Mouse (Mus musculus): ENCODE measurements at regions not wholly inside any gene's neighbourhood (a gene's known extent, or its start where the extent isn't known, plus 50 kb on each side); places are given as distances from the start of the nearest gene placed in this dataset.

DNA sequence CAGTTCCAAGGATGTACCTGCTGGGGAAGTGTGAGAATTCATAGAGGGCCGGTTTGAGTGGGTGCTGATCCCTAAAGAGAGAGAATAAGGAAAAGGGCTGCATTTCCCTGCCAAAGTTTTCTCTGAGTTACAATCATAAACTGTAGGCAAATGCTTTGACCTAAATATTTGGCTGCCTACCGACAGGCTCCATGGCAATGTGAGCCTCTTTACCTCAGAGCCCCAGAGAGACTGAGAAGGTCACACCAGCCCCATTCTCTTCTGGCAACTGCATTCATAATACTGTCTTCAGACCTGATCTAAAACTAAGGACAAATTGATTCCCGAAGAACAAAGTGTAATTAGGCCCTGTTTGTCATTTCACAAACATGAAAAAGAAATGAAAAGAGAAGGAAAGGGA lies 184.4 kb downstream of the S1pr1 start:
- TF ChIP-seq CTCF (conservative IDR thresholded peaks at IDR 0.05 in 1 of 2, IDR thresholded peaks at IDR 0.05 in 1 of 2; ENCODE audit: low read depth in 2 of 2, low read length in 2 of 2), result no peak
- TF ChIP-seq ZC3H11A (IDR thresholded peaks at IDR 0.05; ENCODE audit: low read depth, low read length), result no peak
- TF ChIP-seq CHD1 (IDR thresholded peaks at IDR 0.05; ENCODE audit: low read depth, low read length), result no peak
- TF ChIP-seq POLR2A (IDR thresholded peaks at IDR 0.05; ENCODE audit: low read depth, low read length), result no peak
- TF ChIP-seq UBTF (IDR thresholded peaks at IDR 0.05; ENCODE audit: low read depth, low read length), result no peak
- TF ChIP-seq RAD21 (IDR thresholded peaks at IDR 0.05; ENCODE audit: low read depth, low read length), result no peak
- no peak for TF ChIP-seq MAX (IDR thresholded peaks at IDR 0.05; ENCODE audit: low read length)
- no peak for TF ChIP-seq MXI1 (IDR thresholded peaks at IDR 0.05; ENCODE audit: low read depth, low read length)
- TF ChIP-seq NRF1 (IDR thresholded peaks at IDR 0.05; ENCODE audit: low read depth, low read length), result no peak
- TF ChIP-seq E2F4 (IDR thresholded peaks at IDR 0.05; ENCODE audit: insufficient replicate concordance, low read depth, low read length), result no peak
- TF ChIP-seq EP300 (IDR thresholded peaks at IDR 0.05; ENCODE audit: low read length), result no peak
- TF ChIP-seq KAT2A (IDR thresholded peaks at IDR 0.05; ENCODE audit: insufficient replicate concordance, low read length), result no peak

Data from CH12.LX (cell line).